Mouse (Mus musculus): ENCODE data around the gene Wee1. TPM values are rescaled to one million over a fixed set of nuclear protein-coding genes. Genes with fewer than 3 reads are reported as not detected.

Wee1 gene
- polyA plus RNA-seq, 1 experiment from 2014 or later, result 23.6 TPM

DNA sequence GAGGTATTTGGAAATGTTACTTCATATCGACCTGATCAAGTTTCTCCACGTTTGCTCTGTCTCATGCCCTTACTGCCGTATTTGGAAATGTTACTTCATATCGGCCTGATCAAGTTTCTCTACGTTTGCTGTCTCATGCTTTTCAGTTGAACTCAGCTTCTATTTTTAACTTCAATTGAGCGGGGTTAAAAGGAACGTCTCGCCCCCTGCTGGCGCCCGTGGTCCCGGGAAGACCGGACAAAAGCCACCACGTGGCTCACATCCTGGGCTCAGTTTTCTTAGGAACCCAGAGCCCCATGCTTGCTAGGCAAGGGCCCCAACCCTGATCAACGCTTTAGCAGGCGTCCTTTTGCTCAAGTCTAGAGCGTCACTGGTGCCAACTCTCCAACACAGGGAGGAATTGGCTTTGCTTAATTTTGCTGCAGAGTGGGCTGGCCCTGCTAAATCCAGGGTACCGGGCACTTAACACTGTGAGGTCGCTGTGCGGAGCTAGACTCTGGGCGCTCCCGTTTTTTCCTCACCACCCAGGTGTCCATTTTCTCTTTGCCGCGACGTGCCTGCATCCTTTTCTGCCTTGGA is 42.3 kb downstream of the Wee1 start:
- under 1% methylated on average over 24 of the region's 24 CpGs for WGBS (ENCODE audit: insufficient replicate concordance)
- no peaks in the 10 kb centered on the region for H3K9me3 ChIP-seq (replicated peaks)
- ATAC-seq, result peak; percentile 74
- no peaks in the 10 kb centered on the region for H3K27me3 ChIP-seq (replicated peaks)
- H3K4me1 ChIP-seq, result peaks cover 19% of the 10 kb centered on the region
- H3K27ac ChIP-seq, result peak overlapping the region; percentile 94
- peak overlapping the region; percentile 70 for H3K4me3 ChIP-seq
- H3K36me3 ChIP-seq, result no peaks in the 10 kb centered on the region
- H3K9ac ChIP-seq, result peak overlapping the region; percentile 86
- H3K4me2 ChIP-seq, result peak overlapping the region; percentile 98

DNA sequence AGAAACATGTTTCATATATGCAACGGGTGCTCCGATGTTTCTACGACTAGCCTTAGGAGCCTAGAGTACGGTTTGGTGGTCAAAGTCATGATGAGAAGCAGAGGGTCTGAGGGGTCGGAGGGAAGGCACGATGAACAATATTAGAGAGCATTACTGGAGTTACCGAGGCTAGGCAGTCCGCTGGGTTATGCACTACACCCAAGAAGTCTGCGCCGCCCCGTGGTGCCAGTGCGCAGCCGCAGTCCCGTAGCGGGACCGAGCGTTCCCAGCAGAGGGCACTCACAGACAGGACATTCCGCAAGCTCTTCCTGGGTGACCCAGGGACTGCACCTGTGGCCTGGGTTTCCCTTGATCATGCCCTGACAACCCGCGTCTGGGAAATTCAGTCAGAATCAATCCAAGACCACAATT is 42.9 kb downstream of the Wee1 start:
- Histone ChIP-seq H3K9ac (peak overlapping the region; percentile 86), H3K4me1 (peaks cover 19% of the 10 kb centered on the region), H3K27me3 (replicated peaks) (no peaks in the 10 kb centered on the region), H3K4me2 (peak overlapping the region; percentile 98), H3K9me3 (replicated peaks) (no peaks in the 10 kb centered on the region), H3K36me3 (no peaks in the 10 kb centered on the region), H3K4me3 (peak overlapping the region; percentile 70), H3K27ac (peak overlapping the region; percentile 94)
- under 1% methylated on average over 20 of the region's 20 CpGs for WGBS (ENCODE audit: insufficient replicate concordance)
- ATAC-seq, result peak; percentile 94

DNA sequence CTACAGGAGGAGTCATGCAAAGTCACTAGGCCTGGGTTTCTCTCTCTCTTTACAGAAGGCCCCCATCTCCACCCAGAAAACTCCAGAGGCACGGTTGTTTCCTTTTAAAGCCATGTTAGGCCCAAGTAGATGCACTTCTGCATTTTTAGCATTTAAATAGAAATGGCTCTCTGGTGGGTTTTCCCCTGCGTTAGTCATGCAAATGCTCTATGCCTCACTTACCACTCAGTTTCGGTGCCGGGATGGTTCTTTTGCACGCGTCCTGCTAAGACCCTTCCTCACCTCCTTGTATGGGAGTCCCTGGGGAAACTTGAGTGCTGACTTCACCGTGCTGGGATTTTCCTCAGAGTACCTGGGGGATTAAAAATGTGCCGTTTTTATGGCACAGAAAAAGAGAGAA is 44.4 kb downstream of the Wee1 start:
- Histone ChIP-seq H3K4me1 (peaks cover 19% of the 10 kb centered on the region), H3K4me2 (no peak overlapping the region), H3K27ac (no peak overlapping the region), H3K36me3 (no peaks in the 10 kb centered on the region), H3K9ac (no peak overlapping the region), H3K4me3 (no peak overlapping the region), H3K27me3 (replicated peaks) (no peaks in the 10 kb centered on the region), H3K9me3 (replicated peaks) (no peaks in the 10 kb centered on the region)
- 50% methylated on average over 8 of the region's 8 CpGs for WGBS (ENCODE audit: insufficient replicate concordance)
- no peak for ATAC-seq

DNA sequence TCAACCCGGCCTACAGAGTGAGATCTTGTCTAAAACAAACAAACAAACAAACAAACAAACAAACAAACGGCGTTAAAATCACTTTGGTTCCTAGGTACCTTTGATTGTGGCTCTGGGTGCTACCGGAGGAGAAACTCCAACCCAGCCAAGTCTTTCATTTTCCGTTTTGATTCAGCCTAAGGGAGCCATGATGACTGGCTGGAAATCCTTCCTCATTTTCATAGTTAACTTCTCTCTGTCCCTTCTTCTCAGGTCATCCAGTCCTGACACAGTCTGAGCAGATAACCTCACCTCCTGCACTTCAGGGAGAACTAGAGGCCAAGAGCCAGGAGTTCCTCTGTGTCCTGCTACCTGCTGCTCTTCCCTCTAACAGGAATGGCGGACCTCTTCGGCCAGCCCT is 57.4 kb downstream of the Wee1 start:
- ATAC-seq, result no peak
- Histone ChIP-seq H3K4me1 (no peaks in the 10 kb centered on the region), H3K27ac (no peak overlapping the region), H3K36me3 (no peaks in the 10 kb centered on the region), H3K27me3 (replicated peaks) (no peaks in the 10 kb centered on the region), H3K9ac (no peak overlapping the region), H3K9me3 (replicated peaks) (no peaks in the 10 kb centered on the region), H3K4me2 (no peak overlapping the region), H3K4me3 (no peak overlapping the region)
- 75% methylated on average over 7 of the region's 7 CpGs for WGBS (ENCODE audit: insufficient replicate concordance)

DNA sequence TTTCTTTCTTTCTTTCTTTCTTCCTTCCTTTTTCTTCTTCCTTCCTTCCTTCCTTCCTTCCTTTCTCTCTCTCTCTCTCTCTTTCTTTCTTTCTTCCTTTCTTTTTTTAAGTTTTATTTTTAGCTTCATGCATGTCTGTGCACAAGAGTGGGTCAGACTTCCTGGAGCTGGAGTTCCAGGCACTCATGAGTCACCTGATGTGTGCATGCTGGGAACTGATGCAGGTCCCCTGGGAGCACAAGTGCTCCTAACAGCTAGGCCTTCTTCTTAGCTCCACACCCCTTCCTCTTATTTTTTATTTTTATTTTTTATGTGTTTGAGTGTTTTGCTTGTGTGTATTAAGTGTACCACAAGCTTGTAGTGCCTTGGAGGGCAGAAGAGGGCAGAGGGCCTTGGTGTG is 58.8 kb downstream of the Wee1 start:
- Histone ChIP-seq H3K4me2 (no peak overlapping the region), H3K27me3 (replicated peaks) (no peaks in the 10 kb centered on the region)
- ATAC-seq, result no peak

DNA sequence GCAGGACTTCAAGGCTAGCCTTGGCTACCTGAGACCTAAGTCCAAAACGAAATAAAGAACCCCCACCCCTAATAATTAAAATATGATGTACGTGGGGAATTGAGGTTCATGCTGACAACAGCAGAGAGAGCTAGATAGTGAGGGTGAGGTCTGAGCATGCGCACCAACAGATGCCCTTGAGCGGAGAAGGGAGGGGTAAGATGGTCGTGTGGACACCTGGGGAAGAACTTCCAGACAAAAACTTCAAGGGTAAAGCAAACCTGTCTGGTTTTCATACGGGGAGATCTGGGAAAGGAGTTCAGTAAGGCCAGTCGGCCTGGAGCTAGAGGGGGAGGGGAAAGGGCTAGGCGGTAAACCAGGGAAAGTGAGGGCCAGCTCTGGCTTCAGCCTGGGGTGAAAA is 59.6 kb downstream of the Wee1 start:
- no peaks in the 10 kb centered on the region for H3K27me3 ChIP-seq (replicated peaks)
- H3K4me3 ChIP-seq, result no peak overlapping the region
- no peak overlapping the region for H3K9ac ChIP-seq
- no peaks in the 10 kb centered on the region for H3K4me1 ChIP-seq
- no peaks in the 10 kb centered on the region for H3K36me3 ChIP-seq
- H3K4me2 ChIP-seq, result no peak overlapping the region
- H3K27ac ChIP-seq, result no peak overlapping the region
- 62% methylated on average over 8 of the region's 8 CpGs for WGBS (ENCODE audit: insufficient replicate concordance)
- ATAC-seq, result no peak
- H3K9me3 ChIP-seq (replicated peaks), result no peaks in the 10 kb centered on the region

More for the DNA sequence above, 58.8 kb downstream of the Wee1 start:
- no peaks in the 10 kb centered on the region for H3K4me1 ChIP-seq
- H3K9me3 ChIP-seq (replicated peaks), result no peaks in the 10 kb centered on the region
- H3K4me3 ChIP-seq, result no peak overlapping the region
- no peak overlapping the region for H3K9ac ChIP-seq
- H3K27ac ChIP-seq, result no peak overlapping the region
- no peaks in the 10 kb centered on the region for H3K36me3 ChIP-seq

GRCm38 (mm10) chr7:110184608-110185007 is 62.8 kb downstream of the Wee1 start:
- no peak overlapping the region for H3K4me3 ChIP-seq
- 0 out of 2 replicates have a peak, but pooled peaks cover 2% of the 10 kb centered on the region for H3K4me1 ChIP-seq
- no peaks in the 10 kb centered on the region for H3K27me3 ChIP-seq (replicated peaks)
- no peak for ATAC-seq
- no peak overlapping the region for H3K9ac ChIP-seq
- no peaks in the 10 kb centered on the region for H3K9me3 ChIP-seq (replicated peaks)
- 59% methylated on average over 3 of the region's 3 CpGs for WGBS (ENCODE audit: insufficient replicate concordance)
- no peak overlapping the region for H3K4me2 ChIP-seq
- H3K27ac ChIP-seq, result no peak overlapping the region
- H3K36me3 ChIP-seq, result no peaks in the 10 kb centered on the region

DNA sequence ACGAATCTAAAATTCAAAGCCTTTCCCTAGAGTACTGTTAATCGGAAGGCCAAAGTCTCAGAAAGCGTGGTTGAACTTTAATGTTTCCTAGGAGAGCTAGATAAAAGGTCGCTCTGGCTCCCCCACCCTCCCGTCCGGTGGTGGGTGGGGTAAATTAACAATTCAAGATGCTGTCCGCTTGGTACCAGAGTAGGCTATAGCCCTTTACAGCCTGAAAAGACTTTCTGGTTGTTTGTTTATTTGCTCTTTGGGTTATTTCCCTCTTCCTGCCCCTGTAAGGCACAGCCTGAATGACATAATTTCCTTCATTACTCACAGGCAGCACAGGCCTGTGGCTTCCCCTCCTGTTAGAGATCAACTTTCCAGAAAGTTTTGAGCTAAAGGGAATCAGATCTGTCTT is 68.1 kb downstream of the Wee1 start:
- WGBS (ENCODE audit: insufficient replicate concordance), result 31% methylated on average over 7 of the region's 7 CpGs
- Histone ChIP-seq H3K27me3 (replicated peaks) (no peaks in the 10 kb centered on the region), H3K27ac (no peak overlapping the region), H3K9me3 (replicated peaks) (no peaks in the 10 kb centered on the region), H3K9ac (no peak overlapping the region), H3K4me3 (no peak overlapping the region), H3K36me3 (no peaks in the 10 kb centered on the region), H3K4me1 (0 out of 2 replicates have a peak, but pooled peaks cover 9% of the 10 kb centered on the region), H3K4me2 (no peak overlapping the region)
- no peak for ATAC-seq

Other genes with a start within 250 kb of the Wee1 start
- gene Dennd5a, start 161.6 kb upstream of the Wee1 start, polyA plus RNA-seq (2016; fragmentation: Nextera tagmentation; extraction: Ambion mirVana), result 13.3 and 14.8 TPM in 2 replicates
- 47.3 and 47.4 TPM in 2 replicates for gene Tmem41b, start 135.1 kb upstream of the Wee1 start, polyA plus RNA-seq (2016; fragmentation: Nextera tagmentation; extraction: Ambion mirVana)
- gene Ipo7, start 103.8 kb upstream of the Wee1 start, polyA plus RNA-seq (2016; fragmentation: Nextera tagmentation; extraction: Ambion mirVana), result 35.8 and 35.9 TPM in 2 replicates
- gene Zfp143, start 60.8 kb upstream of the Wee1 start, polyA plus RNA-seq (2016; fragmentation: Nextera tagmentation; extraction: Ambion mirVana), result 13.5 and 14.2 TPM in 2 replicates
- 17.4 and 17.7 TPM in 2 replicates for gene Swap70, start 99.7 kb downstream of the Wee1 start, polyA plus RNA-seq (2016; fragmentation: Nextera tagmentation; extraction: Ambion mirVana)

Measured in liver, embryonic 12.5 days (tissue).